Mouse (Mus musculus) forelimb bud, embryonic 11.5 days (tissue): ENCODE measurements around the gene Mta3.

ENCODE experiments used
- DNase-seq: peaks from one replicate; pipeline ENCODE4 v3.0.0-alpha.2; 2012; ENCODE audit warnings: low read depth, low spot score

The Mta3 gene

GRCm38 (mm10) chr17:83706116-83706593 is at the start of gene Mta3:
Gene Mta3 (plus strand): TSS chr17:83706163.
- peak; percentile 13 for DNase-seq

GRCm38 (mm10) chr17:83657375-83657774 is 48.6 kb upstream of the Mta3 start:
- DNase-seq, result no peak

- no peak for DNase-seq
Observed at GRCm38 (mm10) chr17:83658943-83659342, 47.0 kb upstream of the Mta3 start.

- no peak for DNase-seq
Observed at GRCm38 (mm10) chr17:83664761-83665160, 41.2 kb upstream of the Mta3 start.

GRCm38 (mm10) chr17:83666597-83667287 is 39.2 kb upstream of the Mta3 start:
- no peak for DNase-seq

- no peak for DNase-seq
Observed at GRCm38 (mm10) chr17:83667934-83668690, 37.9 kb upstream of the Mta3 start.

GRCm38 (mm10) chr17:83672685-83673084 is 33.3 kb upstream of the Mta3 start:
- no peak for DNase-seq

GRCm38 (mm10) chr17:83677370-83677769 is 28.6 kb upstream of the Mta3 start:
- DNase-seq, result no peak

- DNase-seq, result no peak
Observed at GRCm38 (mm10) chr17:83681977-83682376, 24.0 kb upstream of the Mta3 start.

- no peak for DNase-seq
Observed at GRCm38 (mm10) chr17:83684475-83684874, 21.5 kb upstream of the Mta3 start.

- no peak for DNase-seq
Observed at GRCm38 (mm10) chr17:83690418-83690817, 15.5 kb upstream of the Mta3 start.

- DNase-seq, result no peak
Observed at GRCm38 (mm10) chr17:83691379-83691778, 14.6 kb upstream of the Mta3 start.

- DNase-seq, result no peak
Observed at GRCm38 (mm10) chr17:83693941-83694340, 12.0 kb upstream of the Mta3 start.

- no peak for DNase-seq
Observed at GRCm38 (mm10) chr17:83695785-83696184, 10.2 kb upstream of the Mta3 start.

- no peak for DNase-seq
Observed at GRCm38 (mm10) chr17:83699062-83699724, 6.8 kb upstream of the Mta3 start.

GRCm38 (mm10) chr17:83700125-83700524 is 5.8 kb upstream of the Mta3 start:
- no peak for DNase-seq

- no peak for DNase-seq
Observed at GRCm38 (mm10) chr17:83704469-83704868, 1.5 kb upstream of the Mta3 start.

GRCm38 (mm10) chr17:83705352-83706115 is 429 bp upstream of the Mta3 start:
- DNase-seq, result peak; percentile 70

- DNase-seq, result peak; percentile 51
Observed at GRCm38 (mm10) chr17:83706594-83707126, 697 bp downstream of the Mta3 start.

GRCm38 (mm10) chr17:83707372-83707771 is 1.4 kb downstream of the Mta3 start:
- DNase-seq, result no peak

GRCm38 (mm10) chr17:83707846-83708245 is 1.9 kb downstream of the Mta3 start:
- DNase-seq, result no peak
